Mouse (Mus musculus): ENCODE measurements around the gene Ttc41. TPM values are rescaled to one million over a fixed set of nuclear protein-coding genes. Genes with fewer than 3 reads are reported as not detected.

Gene Ttc41
- polyA plus RNA-seq, 1 experiment from 2014 or later = 2.2 TPM

GRCm38 (mm10) chr10:86791507-86792184 lies 86.0 kb downstream of the Ttc41 start:
- no peaks in the 10 kb centered on the region for H3K27me3 ChIP-seq (replicated peaks; ENCODE audit: low read depth, poor library complexity, severe bottlenecking)
- no peak overlapping the region for H3K4me3 ChIP-seq
- H3K36me3 ChIP-seq (replicated peaks) = no peaks in the 10 kb centered on the region
- H3K4me1 ChIP-seq = peaks cover 21% of the 10 kb centered on the region
- H3K27ac ChIP-seq (replicated peaks) = no peak overlapping the region
- DNase-seq (ENCODE audit: low spot score) = no peak
- WGBS = 79% methylated on average over 7 of the region's 7 CpGs
- H3K9me3 ChIP-seq = no peaks in the 10 kb centered on the region

- WGBS = 77% methylated on average over 2 of the region's 2 CpGs
- H3K27me3 ChIP-seq (replicated peaks; ENCODE audit: low read depth, poor library complexity, severe bottlenecking) = no peaks in the 10 kb centered on the region
- no peaks in the 10 kb centered on the region for H3K36me3 ChIP-seq (replicated peaks)
- peaks cover 12% of the 10 kb centered on the region for H3K4me1 ChIP-seq
- H3K4me3 ChIP-seq = no peak overlapping the region
- no peak overlapping the region for H3K27ac ChIP-seq (replicated peaks)
- no peaks in the 10 kb centered on the region for H3K9me3 ChIP-seq
- no peak for DNase-seq (ENCODE audit: low spot score)
These were observed 87.9 kb downstream of the Ttc41 start for GRCm38 (mm10) chr10:86793509-86793951.

- Histone ChIP-seq H3K4me3 (no peak overlapping the region), H3K9me3 (no peaks in the 10 kb centered on the region), H3K36me3 (replicated peaks) (no peaks in the 10 kb centered on the region), H3K27me3 (replicated peaks; ENCODE audit: low read depth, poor library complexity, severe bottlenecking) (no peaks in the 10 kb centered on the region), H3K4me1 (peaks cover 9% of the 10 kb centered on the region), H3K27ac (replicated peaks) (no peak overlapping the region)
- 90% methylated on average over 4 of the region's 4 CpGs for WGBS
- DNase-seq (ENCODE audit: low spot score) = no peak
These were observed 88.6 kb downstream of the Ttc41 start for GRCm38 (mm10) chr10:86794196-86794595.

- no peak for DNase-seq (ENCODE audit: low spot score)
- WGBS = 94% methylated on average over 9 of the region's 9 CpGs
- no peaks in the 10 kb centered on the region for H3K27me3 ChIP-seq (replicated peaks; ENCODE audit: low read depth, poor library complexity, severe bottlenecking)
- peaks cover 9% of the 10 kb centered on the region for H3K4me1 ChIP-seq
- H3K4me3 ChIP-seq = no peak overlapping the region
- H3K36me3 ChIP-seq (replicated peaks) = no peaks in the 10 kb centered on the region
- H3K9me3 ChIP-seq = no peaks in the 10 kb centered on the region
- H3K27ac ChIP-seq (replicated peaks) = no peak overlapping the region
These were observed 89.4 kb downstream of the Ttc41 start for GRCm38 (mm10) chr10:86794794-86795535.

GRCm38 (mm10) chr10:86796073-86796741 lies 90.6 kb downstream of the Ttc41 start:
- 92% methylated on average over 5 of the region's 5 CpGs for WGBS

GRCm38 (mm10) chr10:86807362-86807761 lies 101.8 kb downstream of the Ttc41 start:
- no peak for DNase-seq (ENCODE audit: low spot score)
- 0 out of 2 replicates have a peak, but pooled peaks cover 4% of the 10 kb centered on the region for H3K36me3 ChIP-seq (replicated peaks)
- H3K27ac ChIP-seq (replicated peaks) = no peak overlapping the region
- H3K9me3 ChIP-seq = no peaks in the 10 kb centered on the region
- no peak overlapping the region for H3K4me3 ChIP-seq
- H3K27me3 ChIP-seq (replicated peaks; ENCODE audit: low read depth, poor library complexity, severe bottlenecking) = no peaks in the 10 kb centered on the region
- WGBS = 92% methylated on average over 1 of the region's 1 CpGs
- peaks cover 4% of the 10 kb centered on the region; the same call in 1 of the 2 replicates for H3K4me1 ChIP-seq

More at GRCm38 (mm10) chr10:86796073-86796741, 90.6 kb downstream of the Ttc41 start:
- no peak for DNase-seq (ENCODE audit: low spot score)
- H3K4me1 ChIP-seq = peaks cover 9% of the 10 kb centered on the region
- H3K36me3 ChIP-seq (replicated peaks) = no peaks in the 10 kb centered on the region
- H3K9me3 ChIP-seq = no peaks in the 10 kb centered on the region
- no peak overlapping the region for H3K27ac ChIP-seq (replicated peaks)
- no peak overlapping the region for H3K4me3 ChIP-seq
- no peaks in the 10 kb centered on the region for H3K27me3 ChIP-seq (replicated peaks; ENCODE audit: low read depth, poor library complexity, severe bottlenecking)

- Histone ChIP-seq H3K27ac (replicated peaks) (no peak overlapping the region), H3K27me3 (replicated peaks; ENCODE audit: low read depth, poor library complexity, severe bottlenecking) (no peaks in the 10 kb centered on the region), H3K9me3 (no peaks in the 10 kb centered on the region), H3K4me1 (peaks cover 4% of the 10 kb centered on the region; the same call in 1 of the 2 replicates), H3K36me3 (replicated peaks) (0 out of 2 replicates have a peak, but pooled peaks cover 4% of the 10 kb centered on the region), H3K4me3 (no peak overlapping the region)
- no peak for DNase-seq (ENCODE audit: low spot score)
- 79% methylated on average over 15 of the region's 15 CpGs for WGBS
These were observed 102.6 kb downstream of the Ttc41 start for GRCm38 (mm10) chr10:86808013-86808758.

- peaks cover 18% of the 10 kb centered on the region for H3K4me1 ChIP-seq
- no peak overlapping the region for H3K27ac ChIP-seq (replicated peaks)
- 85% methylated on average over 9 of the region's 9 CpGs for whole genome bisulfite sequencing
- DNase-seq (ENCODE audit: low spot score) = no peak
- no peak overlapping the region for H3K4me3 ChIP-seq
- no peaks in the 10 kb centered on the region for H3K27me3 ChIP-seq (replicated peaks; ENCODE audit: low read depth, poor library complexity, severe bottlenecking)
- 0 out of 2 replicates have a peak, but pooled peaks cover 4% of the 10 kb centered on the region for H3K36me3 ChIP-seq (replicated peaks)
- H3K9me3 ChIP-seq = no peaks in the 10 kb centered on the region
These were observed 104.4 kb downstream of the Ttc41 start for GRCm38 (mm10) chr10:86810000-86810399.

GRCm38 (mm10) chr10:86810612-86811011 lies 105.0 kb downstream of the Ttc41 start:
- 91% methylated on average over 5 of the region's 5 CpGs for WGBS
- no peak for DNase-seq (ENCODE audit: low spot score)

GRCm38 (mm10) chr10:86814292-86815131 lies 108.9 kb downstream of the Ttc41 start:
- Histone ChIP-seq H3K36me3 (replicated peaks) (0 out of 2 replicates have a peak, but pooled peaks cover 5% of the 10 kb centered on the region), H3K4me1 (peaks cover 32% of the 10 kb centered on the region), H3K27ac (replicated peaks) (peak overlapping the region; percentile 60), H3K9me3 (no peaks in the 10 kb centered on the region), H3K4me3 (no peak overlapping the region), H3K27me3 (replicated peaks; ENCODE audit: low read depth, poor library complexity, severe bottlenecking) (no peaks in the 10 kb centered on the region)
- WGBS = 67% methylated on average over 19 of the region's 19 CpGs
- no peak for DNase-seq (ENCODE audit: low spot score)

More at GRCm38 (mm10) chr10:86810612-86811011, 105.0 kb downstream of the Ttc41 start:
- no peak overlapping the region for H3K27ac ChIP-seq (replicated peaks)
- H3K36me3 ChIP-seq (replicated peaks) = 0 out of 2 replicates have a peak, but pooled peaks cover 4% of the 10 kb centered on the region
- no peaks in the 10 kb centered on the region for H3K9me3 ChIP-seq
- no peaks in the 10 kb centered on the region for H3K27me3 ChIP-seq (replicated peaks; ENCODE audit: low read depth, poor library complexity, severe bottlenecking)
- H3K4me1 ChIP-seq = peaks cover 19% of the 10 kb centered on the region
- no peak overlapping the region for H3K4me3 ChIP-seq

- Histone ChIP-seq H3K27ac (replicated peaks) (peak overlapping the region; percentile 60), H3K36me3 (replicated peaks) (0 out of 2 replicates have a peak, but pooled peaks cover 5% of the 10 kb centered on the region), H3K9me3 (no peaks in the 10 kb centered on the region), H3K4me3 (no peak overlapping the region), H3K27me3 (replicated peaks; ENCODE audit: low read depth, poor library complexity, severe bottlenecking) (no peaks in the 10 kb centered on the region), H3K4me1 (peaks cover 38% of the 10 kb centered on the region)
- WGBS = 83% methylated on average over 7 of the region's 7 CpGs
- no peak for DNase-seq (ENCODE audit: low spot score)
These were observed 109.5 kb downstream of the Ttc41 start for GRCm38 (mm10) chr10:86815133-86815532.
